Mouse (Mus musculus) midbrain, embryonic 15.5 days (tissue): ENCODE measurements around the gene Dusp11. TPM values are rescaled to one million over a fixed set of nuclear protein-coding genes. Genes with fewer than 3 reads are reported as not detected.
"Not testable (repeated sequence)": the region's sequence is repeated elsewhere in the genome, so short reads cannot be mapped to it uniquely, and the experiment has no call there.

ENCODE experiments used
- ATAC-seq: fragments of 200-750 bp; cut with Nextera tagmentation; replicated peaks from 2 replicates; pipeline ENCODE4 v1.8.0; 2017; ENCODE audit warnings: moderate TSS enrichment
- H3K27ac ChIP-seq: fragments of 300-500 bp; sonication (generic); 2 replicates; pipeline ENCODE4 v1.5.1; 2015; ENCODE audit warnings: mild to moderate bottlenecking, inconsistent platforms
- H3K27me3 ChIP-seq: fragments of 300-500 bp; sonication (generic); replicated peaks from 2 replicates; pipeline ENCODE4 v1.6.1; 2015; ENCODE audit warnings: inconsistent platforms
- H3K36me3 ChIP-seq: fragments of 300-500 bp; sonication (generic); replicated peaks from 2 replicates; pipeline ENCODE4 v1.6.1; 2015; ENCODE audit warnings: inconsistent platforms
- H3K4me1 ChIP-seq: fragments of 300-500 bp; sonication (generic); 2 replicates; pipeline ENCODE4 v1.6.1; 2015; ENCODE audit warnings: inconsistent platforms
- H3K4me2 ChIP-seq: fragments of 300-500 bp; sonication (generic); 2 replicates; pipeline ENCODE4 v1.6.1; 2015; ENCODE audit warnings: inconsistent platforms, mild to moderate bottlenecking, moderate library complexity
- H3K4me3 ChIP-seq: fragments of 300-500 bp; sonication (generic); 2 replicates; pipeline ENCODE4 v1.5.1; 2015; ENCODE audit warnings: mild to moderate bottlenecking, inconsistent platforms
- H3K9ac ChIP-seq: fragments of 300-500 bp; sonication (generic); 2 replicates; pipeline ENCODE4 v1.6.1; 2015; ENCODE audit warnings: mild to moderate bottlenecking, inconsistent platforms
- H3K9me3 ChIP-seq: fragments of 300-500 bp; sonication (generic); 2 replicates; pipeline ENCODE4 v1.6.1; 2016; ENCODE audit warnings: inconsistent platforms
- WGBS: fragments of 180-500 bp; shearing (Covaris S2); methylation state at CpG from one replicate; pipeline ENCODE4 v1.1.7; 2015; ENCODE audit warnings: mixed read lengths; 5-methylcytosine and 5-hydroxymethylcytosine counted together
- polyA plus RNA-seq: library from polyadenylated mRNA; unstranded; fragments of >200 nt; fragmentation: Nextera tagmentation; extraction: Ambion mirVana; gene quantifications from 2 replicates; pipeline ENCODE4 v1.2.1, GENCODE M21; 2015

Dusp11 gene
- polyA plus RNA-seq: 53.9 and 60.8 TPM in 2 replicates

DNA sequence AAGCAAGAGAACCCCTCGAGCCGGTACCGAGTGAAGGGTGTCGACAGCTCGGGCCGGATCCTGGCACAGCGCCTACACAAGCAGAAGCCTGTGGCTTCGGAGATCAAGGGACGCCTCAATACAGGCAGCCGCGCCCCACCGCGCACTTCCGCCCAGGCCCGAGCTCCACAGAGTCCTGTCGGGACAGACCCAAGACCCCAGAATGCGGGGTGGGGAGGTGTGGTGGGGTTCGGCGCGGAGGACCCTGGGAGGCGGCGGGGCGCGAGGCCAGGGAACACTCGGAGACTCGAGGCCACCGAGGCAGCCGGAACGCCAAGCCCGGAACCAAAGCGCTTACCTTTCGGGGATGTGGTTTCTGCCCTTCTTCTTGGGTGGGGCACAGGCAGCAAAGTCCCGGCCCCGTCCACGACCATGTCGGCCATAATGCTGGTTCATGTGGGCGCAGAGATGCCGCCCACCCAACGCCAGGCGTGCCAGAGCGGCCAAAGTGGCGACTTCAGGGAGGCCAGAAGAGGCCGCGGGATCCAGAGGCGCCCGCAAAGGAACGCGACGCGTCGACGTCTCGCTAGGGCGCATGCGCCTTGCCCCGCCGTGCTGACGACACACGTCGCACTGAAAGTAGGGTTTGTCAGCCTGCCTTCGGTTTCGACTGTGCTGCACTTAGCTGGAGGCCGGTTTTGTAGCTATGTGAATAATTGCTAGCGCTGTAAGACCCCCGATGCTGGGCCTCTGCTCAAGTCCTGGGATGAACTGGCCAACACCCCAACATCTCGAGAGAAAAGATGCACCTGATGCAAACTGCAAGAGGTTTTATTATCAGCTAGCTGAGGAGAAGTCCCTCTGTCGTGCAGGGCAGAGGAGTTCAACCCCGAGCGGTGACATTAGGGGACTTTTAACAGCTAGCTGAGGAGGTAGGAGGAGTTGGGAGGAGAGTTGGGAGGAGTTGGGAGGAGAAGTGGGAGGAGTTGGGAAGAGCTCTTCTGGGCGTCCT is at the start of gene Dusp11:
TSS of gene Dusp11 (minus strand) at position 567 of the 991 bp plus-strand sequence.
- H3K27ac ChIP-seq: peak within 1 kb of the TSS; percentile 90
- no peaks in the 10 kb centered on the region for H3K27me3 ChIP-seq
- H3K9me3 ChIP-seq: no peaks in the 10 kb centered on the region
- H3K36me3 ChIP-seq: peaks cover 5% of the 10 kb centered on the region; the same call in 1 of the 2 replicates
- peak within 1 kb of the TSS; percentile 76 for H3K9ac ChIP-seq
- peak within 1 kb of the TSS; percentile 74 for H3K4me3 ChIP-seq
- peaks cover 18% of the 10 kb centered on the region for H3K4me1 ChIP-seq
- under 1% methylated on average over 68 of the region's 70 CpGs for WGBS
- peak; percentile 97 for ATAC-seq
- peak within 1 kb of the TSS; percentile 75 for H3K4me2 ChIP-seq

GRCm38 (mm10) chr6:86009980-86010379 is 48.5 kb upstream of the Dusp11 start:
- no peaks in the 10 kb centered on the region for H3K27me3 ChIP-seq
- H3K9me3 ChIP-seq: no peaks in the 10 kb centered on the region
- no peaks in the 10 kb centered on the region for H3K36me3 ChIP-seq
- 33% methylated on average over 4 of the region's 4 CpGs for WGBS
- H3K4me3 ChIP-seq: no peak overlapping the region
- no peak overlapping the region for H3K27ac ChIP-seq
- H3K4me2 ChIP-seq: no peak overlapping the region
- no peak for ATAC-seq
- no peak overlapping the region for H3K9ac ChIP-seq
- no peaks in the 10 kb centered on the region for H3K4me1 ChIP-seq

- Histone ChIP-seq H3K27ac (no peak overlapping the region), H3K4me1 (peaks cover 2% of the 10 kb centered on the region; the same call in 1 of the 2 replicates), H3K27me3 (no peaks in the 10 kb centered on the region), H3K9me3 (no peaks in the 10 kb centered on the region), H3K4me3 (peak overlapping the region; percentile 21), H3K9ac (peak overlapping the region; percentile 12; the same call in 1 of the 2 replicates), H3K36me3 (no peaks in the 10 kb centered on the region), H3K4me2 (peak overlapping the region; percentile 50)
- ATAC-seq: peak; percentile 93
- 14% methylated on average over 18 of the region's 18 CpGs for WGBS
Measured at GRCm38 (mm10) chr6:86004271-86005148, 43.0 kb upstream of the Dusp11 start.

- H3K9ac ChIP-seq: no peak overlapping the region
- ATAC-seq: no peak
- no peaks in the 10 kb centered on the region for H3K27me3 ChIP-seq
- H3K27ac ChIP-seq: no peak overlapping the region
- H3K4me1 ChIP-seq: peaks cover 2% of the 10 kb centered on the region; the same call in 1 of the 2 replicates
- H3K4me3 ChIP-seq: no peak overlapping the region
- no peaks in the 10 kb centered on the region for H3K36me3 ChIP-seq
- H3K4me2 ChIP-seq: no peak overlapping the region
- no peaks in the 10 kb centered on the region for H3K9me3 ChIP-seq
- 77% methylated on average over 18 of the region's 18 CpGs for WGBS
Measured at GRCm38 (mm10) chr6:86003405-86003925, 42.0 kb upstream of the Dusp11 start.

DNA sequence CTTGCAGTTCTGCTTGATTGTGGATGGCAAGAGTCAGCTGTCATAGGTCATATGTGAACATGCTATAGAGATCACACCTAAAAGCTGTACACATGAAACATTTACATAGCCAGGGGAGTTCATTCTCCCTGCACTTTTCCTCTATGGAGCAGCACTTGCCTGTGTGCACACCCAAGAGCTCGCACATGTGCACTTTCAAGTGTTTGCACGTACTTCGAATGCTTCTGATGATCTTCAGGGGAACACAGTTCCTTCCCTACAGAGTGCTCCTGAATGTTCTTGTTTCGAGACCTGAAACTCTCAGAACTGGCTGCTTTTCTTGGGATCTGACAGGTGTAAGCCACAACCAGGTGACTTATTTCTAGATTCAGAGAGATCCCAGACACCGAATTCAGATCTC is 29.3 kb upstream of the Dusp11 start:
- WGBS: 91% methylated on average over 5 of the region's 5 CpGs
- not testable (repeated sequence) for H3K4me1 ChIP-seq, H3K27ac ChIP-seq, ATAC-seq, H3K9me3 ChIP-seq, H3K9ac ChIP-seq, H3K4me3 ChIP-seq, H3K36me3 ChIP-seq, H3K27me3 ChIP-seq, H3K4me2 ChIP-seq

- not testable (repeated sequence) for ATAC-seq, H3K27ac ChIP-seq, H3K4me1 ChIP-seq, H3K9me3 ChIP-seq, H3K9ac ChIP-seq, H3K4me2 ChIP-seq, H3K36me3 ChIP-seq, H3K4me3 ChIP-seq, H3K27me3 ChIP-seq
- 86% methylated on average over 5 of the region's 5 CpGs for WGBS
Measured at GRCm38 (mm10) chr6:85989570-85989969, 28.1 kb upstream of the Dusp11 start.

DNA sequence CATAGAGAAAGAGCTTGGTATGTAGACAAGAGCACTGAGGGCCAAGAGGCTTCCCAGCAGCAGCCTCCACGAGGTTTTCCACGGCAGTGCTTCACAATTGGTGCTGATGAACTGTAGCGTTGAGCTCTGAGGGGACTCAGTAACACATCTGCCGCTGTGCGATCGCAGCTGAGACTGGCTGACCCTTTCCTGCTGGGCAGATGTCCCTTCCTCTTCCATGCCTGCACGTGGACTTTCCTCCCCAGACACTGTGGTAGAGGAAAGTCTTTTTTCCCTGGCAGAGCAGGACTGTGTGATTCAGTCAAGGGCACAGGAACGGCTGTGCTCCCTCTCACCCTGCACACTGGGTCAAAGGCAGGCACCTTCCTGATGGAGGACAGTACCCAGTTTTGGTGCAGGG is 22.9 kb upstream of the Dusp11 start:
- no peak overlapping the region for H3K4me2 ChIP-seq
- no peak overlapping the region for H3K27ac ChIP-seq
- H3K27me3 ChIP-seq: no peaks in the 10 kb centered on the region
- no peak overlapping the region for H3K4me3 ChIP-seq
- H3K9ac ChIP-seq: no peak overlapping the region
- no peaks in the 10 kb centered on the region for H3K36me3 ChIP-seq
- ATAC-seq: no peak
- no peaks in the 10 kb centered on the region for H3K9me3 ChIP-seq
- 69% methylated on average over 8 of the region's 8 CpGs for WGBS
- no peaks in the 10 kb centered on the region for H3K4me1 ChIP-seq

DNA sequence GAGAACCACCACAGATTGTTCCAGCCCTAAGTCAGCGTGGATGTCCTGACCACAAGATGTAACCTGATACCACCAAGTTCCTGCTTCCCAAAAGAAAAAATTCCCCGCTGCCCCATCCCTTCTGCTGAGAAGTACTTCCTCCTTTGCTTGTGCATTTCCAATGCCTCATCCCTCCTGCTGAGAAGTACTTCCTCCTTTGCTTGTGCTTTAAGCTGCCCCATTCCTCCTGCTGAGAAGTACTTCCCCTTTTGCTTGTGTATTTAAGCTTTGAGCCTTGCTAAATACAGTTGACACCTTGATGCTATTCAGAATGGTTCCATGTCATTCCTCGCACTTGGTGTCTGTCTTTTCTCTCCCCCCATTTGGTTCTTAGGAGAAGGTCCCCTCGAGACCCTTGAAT is 17.3 kb upstream of the Dusp11 start:
- 84% methylated on average over 4 of the region's 4 CpGs for WGBS
- H3K36me3 ChIP-seq, H3K4me2 ChIP-seq, H3K9me3 ChIP-seq, H3K27ac ChIP-seq, H3K4me1 ChIP-seq, ATAC-seq, H3K4me3 ChIP-seq, H3K27me3 ChIP-seq, H3K9ac ChIP-seq: not testable (repeated sequence)

DNA sequence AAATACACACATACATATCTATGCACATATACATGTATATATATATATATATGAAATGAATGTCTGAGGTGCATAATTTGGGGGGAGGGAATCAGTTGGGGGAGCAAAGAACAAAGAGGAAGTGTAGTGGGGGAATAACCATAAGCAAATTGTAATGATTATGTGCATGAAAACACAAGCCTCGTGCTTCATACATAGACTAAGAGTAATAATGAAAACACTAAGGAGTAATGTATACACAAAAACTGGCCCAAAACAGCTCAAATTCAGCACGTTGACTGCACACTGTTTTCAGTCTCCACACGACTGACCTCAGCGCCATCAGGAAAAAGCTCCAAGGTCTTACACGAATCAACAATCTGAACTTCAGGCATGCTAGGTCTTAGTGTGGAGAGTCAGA is 14.8 kb upstream of the Dusp11 start:
- Histone ChIP-seq H3K9ac (no peak overlapping the region), H3K9me3 (no peaks in the 10 kb centered on the region), H3K27me3 (no peaks in the 10 kb centered on the region), H3K36me3 (no peaks in the 10 kb centered on the region), H3K4me1 (no peaks in the 10 kb centered on the region), H3K4me2 (no peak overlapping the region), H3K27ac (no peak overlapping the region), H3K4me3 (no peak overlapping the region)
- 89% methylated on average over 5 of the region's 5 CpGs for WGBS
- no peak for ATAC-seq

GRCm38 (mm10) chr6:85975761-85976160 is 14.3 kb upstream of the Dusp11 start:
- no peaks in the 10 kb centered on the region for H3K36me3 ChIP-seq
- no peaks in the 10 kb centered on the region for H3K4me1 ChIP-seq
- no peak overlapping the region for H3K4me3 ChIP-seq
- no peak overlapping the region for H3K27ac ChIP-seq
- H3K9ac ChIP-seq: no peak overlapping the region
- no peaks in the 10 kb centered on the region for H3K9me3 ChIP-seq
- H3K27me3 ChIP-seq: no peaks in the 10 kb centered on the region
- no peak for ATAC-seq
- WGBS: 85% methylated on average over 1 of the region's 1 CpGs
- no peak overlapping the region for H3K4me2 ChIP-seq

GRCm38 (mm10) chr6:85974941-85975617 is 13.6 kb upstream of the Dusp11 start:
- no peak for ATAC-seq
- 70% methylated on average over 10 of the region's 10 CpGs for WGBS

More at GRCm38 (mm10) chr6:85974941-85975617, 13.6 kb upstream of the Dusp11 start:
- H3K9me3 ChIP-seq: no peaks in the 10 kb centered on the region
- H3K4me1 ChIP-seq: no peaks in the 10 kb centered on the region
- no peak overlapping the region for H3K4me2 ChIP-seq
- no peak overlapping the region for H3K4me3 ChIP-seq
- H3K27me3 ChIP-seq: no peaks in the 10 kb centered on the region
- H3K9ac ChIP-seq: no peak overlapping the region
- H3K27ac ChIP-seq: no peak overlapping the region
- no peaks in the 10 kb centered on the region for H3K36me3 ChIP-seq
